Mouse (Mus musculus) heart, embryonic 15.5 days (tissue): Measurements from ENCODE around the gene Rxrb. TPM values are rescaled to one million over a fixed set of nuclear protein-coding genes. Genes with fewer than 3 reads are reported as not detected.
A peak's percentile ranks its signal among the peaks of the same experiment; 100 is the strongest.

Experiments used
- ATAC-seq: fragments of 200-750 bp; cut with Nextera tagmentation; replicated peaks from 2 replicates; pipeline ENCODE4 v1.8.0; 2017; ENCODE audit warnings: low read depth, moderate TSS enrichment; ENCODE audit not compliant: insufficient number of reproducible peaks, insufficient read depth, low FRiP score
- H3K27ac ChIP-seq: fragments of 300-500 bp; sonication (generic); 2 replicates; pipeline ENCODE4 v1.5.1; 2015; ENCODE audit warnings: mild to moderate bottlenecking, inconsistent platforms
- H3K27me3 ChIP-seq: fragments of 300-500 bp; sonication (generic); 2 replicates; pipeline ENCODE4 v1.6.1; 2015; ENCODE audit warnings: inconsistent platforms
- H3K36me3 ChIP-seq: fragments of 300-500 bp; sonication (generic); 2 replicates; pipeline ENCODE4 v1.6.1; 2015; ENCODE audit warnings: mild to moderate bottlenecking, inconsistent platforms
- H3K4me1 ChIP-seq: fragments of 300-500 bp; sonication (generic); replicated peaks from 2 replicates; pipeline ENCODE4 v1.6.1; 2015; ENCODE audit warnings: inconsistent platforms
- H3K4me2 ChIP-seq: fragments of 300-500 bp; sonication (generic); 2 replicates; pipeline ENCODE4 v1.6.1; 2015; ENCODE audit warnings: inconsistent platforms, mild to moderate bottlenecking, moderate library complexity
- H3K4me3 ChIP-seq: fragments of 300-500 bp; sonication (generic); 2 replicates; pipeline ENCODE4 v1.5.1; 2015; ENCODE audit warnings: mild to moderate bottlenecking, inconsistent platforms
- H3K9ac ChIP-seq: fragments of 300-500 bp; sonication (generic); 2 replicates; pipeline ENCODE4 v1.6.1; 2015; ENCODE audit warnings: mild to moderate bottlenecking, inconsistent platforms
- H3K9me3 ChIP-seq: fragments of 300-500 bp; sonication (generic); replicated peaks from 2 replicates; pipeline ENCODE4 v1.6.1; 2016; ENCODE audit warnings: inconsistent platforms
- WGBS: fragments of 180-500 bp; shearing (Covaris S2); methylation state at CpG from one replicate; pipeline ENCODE4 v1.1.7; 2015; ENCODE audit warnings: mixed read lengths; 5-methylcytosine and 5-hydroxymethylcytosine counted together
- polyA plus RNA-seq: library from polyadenylated mRNA; unstranded; fragments of >200 nt; fragmentation: Nextera tagmentation; extraction: Ambion mirVana; gene quantifications from 2 replicates; pipeline ENCODE4 v1.2.1, GENCODE M21; 2015

Rxrb gene
- polyA plus RNA-seq, 1 experiment from 2014 or later, result 26.8 TPM

DNA sequence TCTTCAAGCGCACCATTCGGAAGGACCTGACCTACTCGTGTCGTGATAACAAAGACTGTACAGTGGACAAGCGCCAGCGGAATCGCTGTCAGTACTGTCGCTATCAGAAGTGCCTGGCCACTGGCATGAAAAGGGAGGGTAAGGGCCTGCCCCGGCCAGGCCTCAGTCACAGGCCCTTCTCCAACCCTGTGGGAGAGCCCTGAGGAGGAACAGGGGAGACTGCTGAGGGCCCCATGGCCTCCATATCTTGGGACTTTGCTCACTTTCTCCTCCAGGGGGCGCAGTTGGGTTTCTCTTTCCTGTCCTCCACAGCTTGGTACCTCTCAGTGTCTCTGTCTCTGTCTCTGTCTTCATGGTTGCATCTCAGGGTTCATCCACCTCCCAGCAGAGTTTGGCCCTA lies 2.5 kb downstream of the Rxrb start:
- no peak for ATAC-seq
- H3K36me3 ChIP-seq, result peaks cover 54% of the 10 kb centered on the region
- H3K9me3 ChIP-seq, result no peaks in the 10 kb centered on the region
- H3K4me1 ChIP-seq, result peaks cover 51% of the 10 kb centered on the region
- H3K4me3 ChIP-seq, result no peak overlapping the region
- no peak overlapping the region for H3K4me2 ChIP-seq
- 0 out of 2 replicates have a peak overlapping the region, but pooled peaks have one; percentile 7 for H3K27ac ChIP-seq
- 61% methylated on average over 10 of the region's 10 CpGs for WGBS
- no peak overlapping the region for H3K9ac ChIP-seq
- H3K27me3 ChIP-seq, result peaks cover 15% of the 10 kb centered on the region

DNA sequence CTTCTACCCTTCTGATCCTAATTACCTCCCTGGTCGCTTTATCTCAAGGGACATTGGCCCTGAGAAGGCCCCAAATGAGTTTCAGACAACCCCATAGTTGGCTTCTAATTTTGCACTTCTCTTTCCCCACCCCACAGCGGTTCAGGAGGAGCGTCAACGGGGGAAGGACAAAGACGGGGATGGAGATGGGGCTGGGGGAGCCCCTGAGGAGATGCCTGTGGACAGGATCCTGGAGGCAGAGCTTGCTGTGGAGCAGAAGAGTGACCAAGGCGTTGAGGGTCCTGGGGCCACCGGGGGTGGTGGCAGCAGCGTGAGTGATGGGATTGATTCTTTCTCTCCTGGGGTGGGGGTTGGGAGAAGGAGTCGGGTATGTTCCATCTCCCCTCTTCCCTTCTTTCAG lies 3.9 kb downstream of the Rxrb start:
- no peak overlapping the region for H3K4me2 ChIP-seq
- no peak for ATAC-seq
- H3K27ac ChIP-seq, result no peak overlapping the region

DNA sequence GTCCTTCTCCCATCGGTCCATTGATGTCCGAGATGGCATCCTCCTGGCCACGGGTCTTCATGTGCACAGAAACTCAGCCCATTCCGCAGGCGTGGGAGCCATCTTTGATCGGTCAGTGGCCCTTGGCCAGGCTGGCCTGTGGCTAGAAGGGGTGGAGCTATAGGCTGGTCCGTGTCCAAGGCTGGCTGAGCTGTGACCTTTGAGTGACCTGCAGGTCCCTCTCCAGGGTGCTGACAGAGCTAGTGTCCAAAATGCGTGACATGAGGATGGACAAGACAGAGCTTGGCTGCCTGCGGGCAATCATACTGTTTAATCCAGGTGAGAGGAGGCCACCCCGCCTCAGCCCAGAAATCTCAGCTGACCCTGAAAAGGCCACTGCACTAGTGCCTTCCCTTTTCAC lies 5.0 kb downstream of the Rxrb start:
- Histone ChIP-seq H3K27ac (no peak overlapping the region), H3K36me3 (peaks cover 43% of the 10 kb centered on the region), H3K9ac (no peak overlapping the region), H3K27me3 (peaks cover 36% of the 10 kb centered on the region), H3K4me1 (peaks cover 54% of the 10 kb centered on the region), H3K4me3 (no peak overlapping the region), H3K9me3 (no peaks in the 10 kb centered on the region), H3K4me2 (no peak overlapping the region)
- ATAC-seq, result no peak
- 77% methylated on average over 10 of the region's 10 CpGs for WGBS

More for the DNA sequence above, 3.9 kb downstream of the Rxrb start:
- Histone ChIP-seq H3K27me3 (peaks cover 24% of the 10 kb centered on the region), H3K4me1 (peaks cover 49% of the 10 kb centered on the region), H3K4me3 (no peak overlapping the region), H3K9ac (no peak overlapping the region), H3K36me3 (peaks cover 43% of the 10 kb centered on the region), H3K9me3 (no peaks in the 10 kb centered on the region)
- WGBS, result 89% methylated on average over 9 of the region's 9 CpGs

DNA sequence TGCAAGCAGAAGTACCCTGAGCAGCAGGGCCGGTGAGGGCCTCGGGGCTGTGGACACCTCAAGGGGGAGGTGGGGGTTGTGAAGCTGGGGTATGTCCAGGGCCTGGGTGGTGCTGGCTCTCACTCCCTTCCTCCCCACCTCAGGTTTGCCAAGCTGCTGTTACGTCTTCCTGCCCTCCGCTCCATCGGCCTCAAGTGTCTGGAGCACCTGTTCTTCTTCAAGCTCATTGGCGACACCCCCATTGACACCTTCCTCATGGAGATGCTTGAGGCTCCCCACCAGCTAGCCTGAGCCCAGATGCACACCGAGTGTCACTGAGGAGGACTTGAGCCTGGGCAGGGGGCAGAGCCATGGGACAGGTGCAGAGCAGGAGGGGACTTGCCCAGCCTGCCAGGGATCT lies 5.6 kb downstream of the Rxrb start:
- Histone ChIP-seq H3K4me2 (no peak overlapping the region), H3K9ac (no peak overlapping the region), H3K4me1 (peaks cover 54% of the 10 kb centered on the region), H3K4me3 (no peak overlapping the region), H3K9me3 (no peaks in the 10 kb centered on the region), H3K36me3 (peaks cover 43% of the 10 kb centered on the region), H3K27ac (no peak overlapping the region), H3K27me3 (peaks cover 42% of the 10 kb centered on the region)
- 88% methylated on average over 7 of the region's 7 CpGs for WGBS
- ATAC-seq, result no peak

DNA sequence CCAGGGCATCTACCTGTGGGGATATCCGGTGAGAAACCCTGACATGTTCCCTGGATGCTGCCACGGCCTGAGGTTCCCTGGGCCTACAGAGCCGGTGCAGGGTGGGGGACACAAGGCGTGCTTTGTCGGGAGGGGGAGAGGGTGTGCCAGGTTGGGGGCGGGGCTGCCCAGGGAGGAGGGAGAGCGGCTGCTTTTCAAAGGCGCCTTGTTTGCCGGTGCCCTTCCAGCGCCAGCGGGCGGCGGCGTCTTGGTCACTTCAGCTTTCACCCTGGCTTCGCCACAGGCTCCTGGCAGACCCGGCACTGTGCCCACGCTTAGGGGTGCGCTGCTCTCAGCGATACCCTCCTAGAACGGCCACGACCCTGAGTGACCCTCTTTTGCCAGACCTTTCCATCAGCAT lies 6.8 kb downstream of the Rxrb start:
- Histone ChIP-seq H3K9ac (0 out of 2 replicates have a peak overlapping the region, but pooled peaks have one; percentile 17), H3K27ac (no peak overlapping the region), H3K36me3 (peaks cover 43% of the 10 kb centered on the region), H3K4me1 (peaks cover 43% of the 10 kb centered on the region), H3K27me3 (peaks cover 47% of the 10 kb centered on the region), H3K4me2 (peak overlapping the region; percentile 56), H3K4me3 (peak overlapping the region; percentile 25), H3K9me3 (no peaks in the 10 kb centered on the region)
- WGBS, result 21% methylated on average over 21 of the region's 21 CpGs
- no peak for ATAC-seq

DNA sequence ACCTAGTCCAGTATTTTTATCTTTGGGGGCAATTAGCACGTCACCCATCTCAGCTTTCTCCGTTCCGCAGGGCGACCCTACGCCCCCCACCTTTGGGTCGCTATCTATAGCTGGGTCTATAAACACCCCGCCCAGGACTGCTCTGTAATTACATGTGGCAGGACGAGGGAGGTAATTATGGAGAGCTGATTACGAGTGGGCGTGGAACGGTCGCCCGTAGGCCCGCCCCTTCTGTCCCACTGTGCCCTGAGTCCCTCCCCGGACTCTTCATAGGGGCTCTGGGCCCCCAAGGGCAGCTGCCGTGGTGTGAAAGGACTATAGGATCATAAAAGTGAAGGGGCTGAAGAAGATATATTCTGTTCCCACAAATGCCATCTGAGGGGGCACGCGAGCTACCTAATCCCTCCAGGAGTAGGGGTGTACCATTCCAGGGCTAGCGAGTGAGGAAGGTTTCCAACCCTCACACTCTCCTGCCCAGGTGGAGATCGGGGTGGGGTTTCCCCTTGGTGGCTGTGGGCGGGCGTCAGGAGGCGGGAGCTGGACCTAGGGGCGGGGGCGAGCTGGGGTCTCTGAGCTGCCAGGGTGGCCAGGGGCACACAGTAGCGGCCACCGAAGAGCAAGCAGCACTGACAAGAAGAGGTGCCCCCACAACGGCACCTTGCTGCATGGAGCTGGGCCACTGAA lies 7.4 kb downstream of the Rxrb start, which contains the start of gene Col11a2:
Gene Col11a2, plus strand, starts transcription at position 560 of the 684 bp plus-strand sequence.
- H3K4me2 ChIP-seq, result peak within 1 kb of the TSS; percentile 56
- H3K4me1 ChIP-seq, result peaks cover 37% of the 10 kb centered on the region
- peaks cover 49% of the 10 kb centered on the region for H3K27me3 ChIP-seq
- ATAC-seq, result 0 out of 2 replicates have a peak, but pooled peaks have one; percentile 9
- no peak within 1 kb of the TSS for H3K27ac ChIP-seq
- WGBS, result 7% methylated on average over 28 of the region's 28 CpGs
- peak within 1 kb of the TSS; percentile 25 for H3K4me3 ChIP-seq
- no peaks in the 10 kb centered on the region for H3K9me3 ChIP-seq
- H3K36me3 ChIP-seq, result peaks cover 38% of the 10 kb centered on the region
- H3K9ac ChIP-seq, result peak within 1 kb of the TSS; percentile 31; the same call in 1 of the 2 replicates

DNA sequence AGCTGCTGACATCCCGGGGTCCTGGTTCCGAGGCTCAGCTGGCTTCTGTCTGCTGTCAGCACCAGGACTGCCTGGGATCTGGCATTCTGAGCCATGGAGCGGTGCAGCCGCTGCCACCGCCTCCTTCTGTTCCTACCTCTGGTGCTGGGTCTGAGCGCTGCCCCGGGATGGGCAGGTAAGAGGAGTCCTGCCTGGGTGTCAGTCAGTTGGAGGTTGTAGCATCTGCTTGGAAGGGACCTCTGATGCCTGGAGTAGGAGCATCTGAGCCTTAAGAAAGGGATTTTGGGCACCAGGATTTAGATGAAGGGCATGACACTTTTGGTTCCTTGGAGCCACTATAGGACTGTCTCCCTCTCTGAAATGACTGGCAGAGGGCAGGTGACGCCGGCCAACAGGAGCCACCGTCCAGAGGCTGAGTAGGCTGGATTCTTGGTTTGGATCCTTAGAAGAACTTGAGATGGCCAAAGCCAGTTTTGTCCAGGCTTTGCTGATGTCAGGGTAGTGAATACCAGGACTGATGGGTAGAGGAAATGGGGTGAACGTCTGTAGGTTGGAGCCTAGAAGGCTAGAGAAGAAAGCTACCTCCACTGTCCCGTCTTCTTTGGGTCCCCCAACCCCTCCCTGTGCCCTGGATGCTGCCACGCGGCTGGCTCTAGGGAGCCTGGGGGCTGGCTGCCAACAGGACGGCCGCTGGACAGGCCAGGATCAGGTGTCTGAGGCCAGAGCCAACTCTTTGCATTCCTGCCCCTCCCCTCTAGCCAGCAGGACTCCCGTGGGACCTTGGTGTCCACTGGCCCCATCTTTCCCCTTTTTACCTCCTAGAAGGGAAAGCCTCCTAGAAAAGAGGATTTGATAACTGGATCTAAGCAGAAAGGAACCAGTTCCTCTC lies 8.2 kb downstream of the Rxrb start:
- H3K4me2 ChIP-seq, result peak overlapping the region; percentile 56
- peaks cover 33% of the 10 kb centered on the region for H3K4me1 ChIP-seq
- no peaks in the 10 kb centered on the region for H3K9me3 ChIP-seq
- H3K9ac ChIP-seq, result no peak overlapping the region
- peaks cover 49% of the 10 kb centered on the region for H3K27me3 ChIP-seq
- peaks cover 31% of the 10 kb centered on the region for H3K36me3 ChIP-seq
- no peak overlapping the region for H3K27ac ChIP-seq
- no peak for ATAC-seq
- 23% methylated on average over 17 of the region's 17 CpGs for WGBS
- peak overlapping the region; percentile 25; the same call in 1 of the 2 replicates for H3K4me3 ChIP-seq

DNA sequence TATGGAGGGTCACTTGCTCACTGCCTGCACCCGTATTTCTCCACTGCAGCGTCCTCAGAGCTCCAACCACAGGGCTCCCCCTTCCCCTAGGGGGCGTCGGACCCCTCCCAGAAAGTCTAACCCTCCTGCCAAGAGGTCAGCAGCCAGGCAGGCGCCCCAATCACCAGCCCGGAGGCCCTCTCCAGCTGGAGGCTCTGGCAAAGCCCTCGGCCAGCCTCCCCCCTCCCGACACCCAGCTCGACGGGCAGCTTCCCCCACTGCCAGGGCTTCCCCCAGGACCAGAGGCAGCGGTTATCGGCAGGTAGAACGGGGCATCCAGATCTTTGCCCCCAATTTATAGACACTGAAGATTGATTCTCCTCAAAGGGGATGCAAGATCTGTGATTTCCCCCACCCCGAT lies 14.3 kb downstream of the Rxrb start:
- no peak overlapping the region for H3K4me3 ChIP-seq
- 0 out of 2 replicates have a peak, but pooled peaks cover 4% of the 10 kb centered on the region for H3K9me3 ChIP-seq
- peaks cover 21% of the 10 kb centered on the region for H3K27me3 ChIP-seq
- no peaks in the 10 kb centered on the region for H3K36me3 ChIP-seq
- WGBS, result 73% methylated on average over 14 of the region's 14 CpGs
- H3K4me2 ChIP-seq, result no peak overlapping the region
- H3K27ac ChIP-seq, result no peak overlapping the region
- H3K4me1 ChIP-seq, result peaks cover 6% of the 10 kb centered on the region; the same call in 1 of the 2 replicates
- H3K9ac ChIP-seq, result no peak overlapping the region
- no peak for ATAC-seq

DNA sequence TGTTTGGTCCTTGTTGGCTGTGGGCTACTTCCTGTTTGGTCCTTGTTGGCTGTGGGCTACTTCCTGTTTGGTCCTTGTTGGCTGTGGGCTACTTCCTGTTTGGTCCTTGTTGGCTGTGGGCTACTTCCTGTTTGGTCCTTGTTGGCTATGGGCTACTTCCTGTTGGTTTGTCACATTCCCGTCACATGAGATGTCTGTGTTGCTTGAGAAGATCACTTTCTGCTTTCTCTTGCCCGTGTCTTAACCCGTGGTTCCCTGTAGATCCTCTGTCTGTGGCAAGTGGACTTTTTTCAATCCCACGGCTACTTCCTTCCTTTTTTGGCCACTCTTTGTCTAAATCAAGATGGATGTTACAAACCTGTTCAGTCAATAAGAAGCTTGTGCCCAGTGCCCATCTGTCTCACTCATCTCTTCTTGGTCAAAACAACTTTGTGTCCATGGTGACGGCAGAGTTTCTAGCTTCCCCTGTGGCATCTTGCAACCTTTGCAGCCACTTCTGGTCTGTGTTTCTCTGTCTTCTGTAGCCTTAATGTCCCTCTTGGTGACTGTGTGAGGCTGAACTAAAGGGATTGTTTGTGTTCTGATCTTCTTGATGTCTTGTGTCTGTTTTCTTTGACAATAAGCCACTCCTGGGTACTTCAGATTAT lies 15.9 kb downstream of the Rxrb start:
- Histone ChIP-seq H3K4me2 (no peak overlapping the region), H3K27me3 (peaks cover 5% of the 10 kb centered on the region), H3K4me1 (no peaks in the 10 kb centered on the region), H3K36me3 (no peaks in the 10 kb centered on the region), H3K9ac (no peak overlapping the region), H3K27ac (no peak overlapping the region), H3K4me3 (no peak overlapping the region), H3K9me3 (0 out of 2 replicates have a peak, but pooled peaks cover 4% of the 10 kb centered on the region)
- 88% methylated on average over 5 of the region's 5 CpGs for WGBS
- ATAC-seq, result no peak

DNA sequence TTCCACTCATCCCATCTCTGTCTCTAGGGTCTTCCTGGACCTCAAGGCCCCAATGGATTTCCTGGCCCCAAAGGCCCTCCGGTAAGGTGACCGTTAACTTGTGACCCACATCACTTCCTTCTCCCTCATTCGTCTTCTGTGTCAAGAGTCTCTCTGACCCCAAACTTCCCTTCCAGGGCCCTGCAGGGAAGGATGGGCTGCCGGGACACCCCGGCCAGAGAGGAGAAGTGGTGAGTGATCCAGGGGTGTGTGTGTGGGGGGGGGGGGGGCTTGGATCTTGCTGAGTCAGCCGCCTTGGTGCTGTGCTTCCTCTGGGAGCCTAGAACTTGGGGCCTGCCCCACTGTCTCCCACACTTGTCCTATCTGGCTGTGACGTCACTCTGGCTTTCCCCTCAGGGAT lies 25.6 kb downstream of the Rxrb start:
- Histone ChIP-seq H3K4me1 (no peaks in the 10 kb centered on the region), H3K4me2 (no peak overlapping the region)
- WGBS, result 56% methylated on average over 7 of the region's 7 CpGs

DNA sequence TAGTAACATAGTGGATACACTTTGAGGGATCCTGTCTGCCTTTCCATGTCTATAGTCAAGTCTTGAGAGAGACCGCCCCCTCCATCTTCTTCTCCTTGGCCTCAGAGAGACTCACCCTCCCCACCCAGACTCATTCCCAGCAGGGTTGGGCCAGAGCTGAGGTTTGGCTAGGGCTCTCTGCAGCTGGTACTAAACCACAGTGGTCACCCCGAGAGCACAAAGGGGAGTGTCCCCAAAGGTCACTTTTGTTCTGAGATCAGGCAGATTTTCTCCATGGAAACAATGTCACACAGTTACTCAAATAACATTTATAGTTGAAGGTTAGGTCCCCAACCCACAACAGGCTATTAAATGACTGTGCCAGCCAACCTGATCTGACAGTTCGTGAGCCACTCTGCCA lies 37.3 kb downstream of the Rxrb start:
- Histone ChIP-seq H3K27ac (no peak overlapping the region), H3K4me2 (no peak overlapping the region), H3K4me3 (no peak overlapping the region), H3K9me3 (no peaks in the 10 kb centered on the region), H3K36me3 (no peaks in the 10 kb centered on the region), H3K9ac (no peak overlapping the region), H3K4me1 (no peaks in the 10 kb centered on the region), H3K27me3 (peaks cover 7% of the 10 kb centered on the region)
- WGBS, result 54% methylated on average over 3 of the region's 3 CpGs
- ATAC-seq, result no peak

More for the DNA sequence above, 25.6 kb downstream of the Rxrb start:
- Histone ChIP-seq H3K27me3 (no peaks in the 10 kb centered on the region), H3K9me3 (no peaks in the 10 kb centered on the region), H3K36me3 (no peaks in the 10 kb centered on the region), H3K9ac (no peak overlapping the region), H3K4me3 (no peak overlapping the region), H3K27ac (no peak overlapping the region)
- ATAC-seq, result no peak
